Mouse (Mus musculus) kidney, adult 2 months (tissue): ENCODE measurements around the gene Arntl2.

ENCODE experiments used
- CTCF ChIP-seq: fragments of 200-500 bp; conservative IDR thresholded peaks from 2 replicates; pipeline ENCODE4 v1.5.1; 2011; ENCODE audit warnings: low read depth, mild to moderate bottlenecking, control low read depth, low read length, moderate library complexity, mixed read lengths; ENCODE audit not compliant: insufficient read depth, insufficient read length
- POLR2A ChIP-seq: fragments of 200-500 bp; IDR thresholded peaks from one replicate; pipeline ENCODE4 v1.6.1; 2011; ENCODE audit warnings: low read depth, low read length, control low read depth

GRCm38 (mm10) chr6:146837316-146837715 is 41.5 kb downstream of the Arntl2 start:
- TF ChIP-seq CTCF: no peak
- no peak for TF ChIP-seq POLR2A
